Mouse (Mus musculus): ENCODE data around the gene Cckar. TPM values are rescaled to one million over a fixed set of nuclear protein-coding genes. Genes with fewer than 3 reads are reported as not detected.

The Cckar gene
- polyA plus RNA-seq, 1 experiment from 2014 or later = 0.70 TPM

- no peak for ATAC-seq
- Histone ChIP-seq H3K27ac (ENCODE audit: low read depth, low read length) (no peak overlapping the region), H3K36me3 (ENCODE audit: control insufficient read depth, insufficient read depth, low read length) (no peaks in the 10 kb centered on the region), H3K4me3 (ENCODE audit: low read length) (no peak overlapping the region), H3K9me3 (ENCODE audit: control insufficient read depth, low read length) (no peaks in the 10 kb centered on the region), H3K4me1 (ENCODE audit: control insufficient read depth, insufficient read depth, low read depth, low read length) (no peaks in the 10 kb centered on the region), H3K9ac (ENCODE audit: low read depth, low read length) (no peak overlapping the region), H3K27me3 (replicated peaks; ENCODE audit: control insufficient read depth, insufficient read depth, low read length) (no peaks in the 10 kb centered on the region), H3K4me2 (ENCODE audit: low read length) (no peak overlapping the region)
- WGBS = 84% methylated on average over 1 of the region's 1 CpGs
Measured at GRCm38 (mm10) chr5:53662413-53662812, 45.1 kb downstream of the Cckar start.

GRCm38 (mm10) chr5:53661508-53661907 is 46.0 kb downstream of the Cckar start:
- H3K27ac ChIP-seq (ENCODE audit: low read depth, low read length) = no peak overlapping the region
- no peak overlapping the region for H3K9ac ChIP-seq (ENCODE audit: low read depth, low read length)
- H3K4me3 ChIP-seq (ENCODE audit: low read length) = no peak overlapping the region
- no peaks in the 10 kb centered on the region for H3K9me3 ChIP-seq (ENCODE audit: control insufficient read depth, low read length)
- H3K4me1 ChIP-seq (ENCODE audit: control insufficient read depth, insufficient read depth, low read depth, low read length) = no peaks in the 10 kb centered on the region
- no peaks in the 10 kb centered on the region for H3K36me3 ChIP-seq (ENCODE audit: control insufficient read depth, insufficient read depth, low read length)
- WGBS = 93% methylated on average over 2 of the region's 2 CpGs
- ATAC-seq = no peak
- no peaks in the 10 kb centered on the region for H3K27me3 ChIP-seq (replicated peaks; ENCODE audit: control insufficient read depth, insufficient read depth, low read length)
- H3K4me2 ChIP-seq (ENCODE audit: low read length) = no peak overlapping the region

GRCm38 (mm10) chr5:53657925-53658324 is 49.6 kb downstream of the Cckar start:
- no peaks in the 10 kb centered on the region for H3K27me3 ChIP-seq (replicated peaks; ENCODE audit: control insufficient read depth, insufficient read depth, low read length)
- ATAC-seq = peak; percentile 82

GRCm38 (mm10) chr5:53656596-53656995 is 50.9 kb downstream of the Cckar start:
- Histone ChIP-seq H3K9ac (ENCODE audit: low read depth, low read length) (no peak overlapping the region), H3K4me3 (ENCODE audit: low read length) (no peak overlapping the region), H3K36me3 (ENCODE audit: control insufficient read depth, insufficient read depth, low read length) (no peaks in the 10 kb centered on the region), H3K9me3 (ENCODE audit: control insufficient read depth, low read length) (no peaks in the 10 kb centered on the region), H3K27ac (ENCODE audit: low read depth, low read length) (no peak overlapping the region), H3K4me2 (ENCODE audit: low read length) (no peak overlapping the region), H3K4me1 (ENCODE audit: control insufficient read depth, insufficient read depth, low read depth, low read length) (no peaks in the 10 kb centered on the region), H3K27me3 (replicated peaks; ENCODE audit: control insufficient read depth, insufficient read depth, low read length) (no peaks in the 10 kb centered on the region)
- 29% methylated on average over 1 of the region's 1 CpGs for WGBS
- ATAC-seq = no peak

More at GRCm38 (mm10) chr5:53657925-53658324, 49.6 kb downstream of the Cckar start:
- no peaks in the 10 kb centered on the region for H3K9me3 ChIP-seq (ENCODE audit: control insufficient read depth, low read length)
- 77% methylated on average over 6 of the region's 6 CpGs for WGBS
- no peak overlapping the region for H3K4me3 ChIP-seq (ENCODE audit: low read length)
- H3K27ac ChIP-seq (ENCODE audit: low read depth, low read length) = no peak overlapping the region
- H3K36me3 ChIP-seq (ENCODE audit: control insufficient read depth, insufficient read depth, low read length) = no peaks in the 10 kb centered on the region
- H3K4me1 ChIP-seq (ENCODE audit: control insufficient read depth, insufficient read depth, low read depth, low read length) = no peaks in the 10 kb centered on the region
- H3K4me2 ChIP-seq (ENCODE audit: low read length) = no peak overlapping the region
- no peak overlapping the region for H3K9ac ChIP-seq (ENCODE audit: low read depth, low read length)

Other genes starting within 250 kb of the Cckar start
- 19.8 and 29.2 TPM in 2 replicates for gene Rbpj, start 241.6 kb downstream of the Cckar start, polyA plus RNA-seq (2015; fragmentation: Nextera tagmentation; extraction: Ambion mirVana)
- gene Tbc1d19, start 101.9 kb upstream of the Cckar start, polyA plus RNA-seq (2015; fragmentation: Nextera tagmentation; extraction: Ambion mirVana) = 75.2 and 76.4 TPM in 2 replicates